In genomic region chr10:78005791-78006438, GRCm38 (mm10) we compare ENCODE assay signal across 15 mouse cellular contexts. TPM values are rescaled to one million over a fixed set of nuclear protein-coding genes. Genes with fewer than 3 reads are reported as not detected.
DNase-seq lines count a peak whose midpoint lies in the region; ATAC-seq lines count a peak whose summit lies in the region.
"Had no signal": no experiment of that assay in that cellular context is flagged by ENCODE, and none has a peak within 500 bp of the region (broad histone marks: within the 10 kb centered on the region; RNA-seq: fewer than 3 reads in every experiment).

No protein-coding gene starts in this region.

- peak overlapping the region; percentile 33; the same call in 1 of the 2 replicates for H3K9ac ChIP-seq in forebrain, embryonic 12.5 days
- H3K9ac ChIP-seq in forebrain, embryonic 16.5 days (replicated peaks; ENCODE audit: low read depth, low read length), result no peak overlapping the region
- H3K9ac ChIP-seq in liver, embryonic 13.5 days, result peak overlapping the region; percentile 96
- H3K9ac ChIP-seq: lung, embryonic 14.5 days; midbrain, embryonic 15.5 days had no signal

- ATAC-seq in forebrain, embryonic 12.5 days (ENCODE audit: low FRiP score), result no peak
- ATAC-seq in forebrain, embryonic 16.5 days, result no peak
- ATAC-seq in liver, embryonic 13.5 days (ENCODE audit: low read depth), result no peak
- ATAC-seq: midbrain, embryonic 15.5 days had no signal

- H3K36me3 ChIP-seq in forebrain, embryonic 12.5 days (replicated peaks), result peaks cover 27% of the 10 kb centered on the region
- H3K36me3 ChIP-seq in forebrain, embryonic 16.5 days (ENCODE audit: control insufficient read depth, insufficient read depth), result peaks cover 3% of the 10 kb centered on the region
- H3K36me3 ChIP-seq in embryonic facial prominence, embryonic 10.5 days (replicated peaks), result peaks cover 62% of the 10 kb centered on the region
- peaks cover 55% of the 10 kb centered on the region for H3K36me3 ChIP-seq in liver, embryonic 13.5 days
- H3K36me3 ChIP-seq: midbrain, embryonic 15.5 days had no signal

- peak; percentile 37 for DNase-seq in kidney, adult 9 months
- DNase-seq in kidney, adult 18-20 months, result no peak
- no peak for DNase-seq in embryonic facial prominence, embryonic 10.5 days (ENCODE audit: low spot score)
- no peak for DNase-seq in liver, embryonic 13.5 days
- no peak for DNase-seq in frontal cortex, postnatal 10 days (ENCODE audit: low spot score in 2 of 2)
- no peak for DNase-seq in cerebellum, adult 11 months
- DNase-seq: adrenal gland, postnatal 14 days; cerebellum, adult 18-20 months; gastrocnemius, postnatal 10 days; lung, embryonic 14.5 days had no signal

- no peak overlapping the region for H3K4me2 ChIP-seq in forebrain, embryonic 12.5 days
- no peak overlapping the region for H3K4me2 ChIP-seq in forebrain, embryonic 16.5 days (ENCODE audit: low read length)
- peak overlapping the region; percentile 98 for H3K4me2 ChIP-seq in liver, embryonic 13.5 days
- H3K4me2 ChIP-seq: embryonic facial prominence, embryonic 12.5 days; midbrain, embryonic 15.5 days had no signal

- no peaks in the 10 kb centered on the region for H3K9me3 ChIP-seq in forebrain, embryonic 12.5 days
- no peaks in the 10 kb centered on the region for H3K9me3 ChIP-seq in forebrain, embryonic 16.5 days (ENCODE audit: control insufficient read depth, low read length)
- H3K9me3 ChIP-seq in embryonic facial prominence, embryonic 10.5 days, result no peaks in the 10 kb centered on the region
- no peaks in the 10 kb centered on the region for H3K9me3 ChIP-seq in liver, embryonic 13.5 days (replicated peaks)
- H3K9me3 ChIP-seq: embryonic facial prominence, embryonic 12.5 days; midbrain, embryonic 15.5 days had no signal

- no peak overlapping the region for H3K27ac ChIP-seq in forebrain, embryonic 12.5 days
- H3K27ac ChIP-seq in forebrain, embryonic 16.5 days (ENCODE audit: low read length), result no peak overlapping the region
- peak overlapping the region; percentile 99; the same call in 1 of the 2 replicates for H3K27ac ChIP-seq in embryonic facial prominence, embryonic 10.5 days (replicated peaks)
- H3K27ac ChIP-seq in liver, embryonic 13.5 days, result peak overlapping the region; percentile 99
- H3K27ac ChIP-seq: embryonic facial prominence, embryonic 12.5 days; midbrain, embryonic 15.5 days had no signal

- H3K27me3 ChIP-seq in forebrain, embryonic 12.5 days, result 0 out of 2 replicates have a peak, but pooled peaks cover 2% of the 10 kb centered on the region
- H3K27me3 ChIP-seq in forebrain, embryonic 16.5 days (replicated peaks; ENCODE audit: control insufficient read depth, insufficient read depth, low read length), result no peaks in the 10 kb centered on the region
- H3K27me3 ChIP-seq in embryonic facial prominence, embryonic 10.5 days (replicated peaks; ENCODE audit: low read depth, poor library complexity, severe bottlenecking), result peaks cover 5% of the 10 kb centered on the region; the same call in 1 of the 2 replicates
- no peaks in the 10 kb centered on the region for H3K27me3 ChIP-seq in liver, embryonic 13.5 days
- H3K27me3 ChIP-seq: embryonic facial prominence, embryonic 12.5 days; midbrain, embryonic 15.5 days had no signal

- H3K4me3 ChIP-seq in forebrain, embryonic 12.5 days (replicated peaks), result no peak overlapping the region
- no peak overlapping the region for H3K4me3 ChIP-seq in forebrain, embryonic 16.5 days (replicated peaks; ENCODE audit: low read length)
- H3K4me3 ChIP-seq in embryonic facial prominence, embryonic 10.5 days, result peak overlapping the region; percentile 87; the same call in 1 of the 2 replicates
- peak overlapping the region; percentile 89 for H3K4me3 ChIP-seq in liver, embryonic 13.5 days (replicated peaks)
- H3K4me3 ChIP-seq: embryonic facial prominence, embryonic 12.5 days; midbrain, embryonic 15.5 days had no signal

- H3K4me1 ChIP-seq in forebrain, embryonic 12.5 days, result peaks cover 33% of the 10 kb centered on the region
- peaks cover 33% of the 10 kb centered on the region for H3K4me1 ChIP-seq in forebrain, embryonic 16.5 days (replicated peaks; ENCODE audit: control insufficient read depth, insufficient read depth, low read length)
- peaks cover 43% of the 10 kb centered on the region for H3K4me1 ChIP-seq in embryonic facial prominence, embryonic 10.5 days
- H3K4me1 ChIP-seq in liver, embryonic 13.5 days (replicated peaks), result peaks cover 75% of the 10 kb centered on the region

- WGBS in forebrain, embryonic 12.5 days, result 94% methylated on average over 4 of the region's 4 CpGs
- WGBS in forebrain, embryonic 16.5 days, result 91% methylated on average over 4 of the region's 4 CpGs
- 86% methylated on average over 4 of the region's 4 CpGs for WGBS in embryonic facial prominence, embryonic 10.5 days
- 84% methylated on average over 4 of the region's 4 CpGs for WGBS in liver, embryonic 13.5 days (ENCODE audit: insufficient replicate concordance)

RNA-seq across cellular contexts. Expression of gene Pfkl, which starts 4.0 kb away (rescaled TPM):
- 134 and 135 TPM in 2 replicates for polyA plus RNA-seq in forebrain, embryonic 12.5 days (2016; fragmentation: Nextera tagmentation; extraction: Ambion mirVana)
- 109 and 117 TPM in 2 replicates for polyA plus RNA-seq in forebrain, embryonic 16.5 days (2015; fragmentation: Nextera tagmentation; extraction: Ambion mirVana)
- polyA plus RNA-seq in embryonic facial prominence, embryonic 10.5 days (2016; fragmentation: Nextera tagmentation; extraction: Ambion mirVana), result 234 and 275 TPM in 2 replicates
- polyA plus RNA-seq in liver, embryonic 13.5 days (2015; fragmentation: Nextera tagmentation; extraction: Ambion mirVana), result 94.0 and 98.3 TPM in 2 replicates

RNA-seq across cellular contexts. Expression of gene 1810043G02Rik, which starts 27.6 kb away (rescaled TPM):
- polyA plus RNA-seq in forebrain, embryonic 12.5 days (2016; fragmentation: Nextera tagmentation; extraction: Ambion mirVana), result 28.1 and 32.2 TPM in 2 replicates
- 33.7 and 36.0 TPM in 2 replicates for polyA plus RNA-seq in forebrain, embryonic 16.5 days (2015; fragmentation: Nextera tagmentation; extraction: Ambion mirVana)
- 31.0 and 33.7 TPM in 2 replicates for polyA plus RNA-seq in embryonic facial prominence, embryonic 10.5 days (2016; fragmentation: Nextera tagmentation; extraction: Ambion mirVana)
- polyA plus RNA-seq in liver, embryonic 13.5 days (2015; fragmentation: Nextera tagmentation; extraction: Ambion mirVana), result 4.6 and 5.7 TPM in 2 replicates

RNA-seq across cellular contexts. Expression of gene Trpm2, which starts 35.6 kb away (rescaled TPM):
- 0.62 and 1.1 TPM in 2 replicates for polyA plus RNA-seq in forebrain, embryonic 12.5 days (2016; fragmentation: Nextera tagmentation; extraction: Ambion mirVana)
- polyA plus RNA-seq in forebrain, embryonic 16.5 days (2015; fragmentation: Nextera tagmentation; extraction: Ambion mirVana), result 3.0 and 5.0 TPM in 2 replicates
- polyA plus RNA-seq in embryonic facial prominence, embryonic 10.5 days (2016; fragmentation: Nextera tagmentation; extraction: Ambion mirVana), result 0.54 and 0.85 TPM in 2 replicates
- polyA plus RNA-seq in liver, embryonic 13.5 days (2015; fragmentation: Nextera tagmentation; extraction: Ambion mirVana), result 0.73 and 0.94 TPM in 2 replicates

RNA-seq across cellular contexts. Expression of gene Dnmt3l, which starts 35.8 kb away (rescaled TPM):
- not detected in 2 replicates for polyA plus RNA-seq in forebrain, embryonic 12.5 days (2016; fragmentation: Nextera tagmentation; extraction: Ambion mirVana)
- polyA plus RNA-seq in forebrain, embryonic 16.5 days (2015; fragmentation: Nextera tagmentation; extraction: Ambion mirVana), result not detected in 2 replicates
- polyA plus RNA-seq in embryonic facial prominence, embryonic 10.5 days (2016; fragmentation: Nextera tagmentation; extraction: Ambion mirVana), result 0.34 TPM in 1 of 2 replicates, not detected in the other
- not detected in 2 replicates for polyA plus RNA-seq in liver, embryonic 13.5 days (2015; fragmentation: Nextera tagmentation; extraction: Ambion mirVana)
- polyA plus RNA-seq: hindbrain, embryonic 11.5 days; midbrain, embryonic 15.5 days had no signal

RNA-seq across cellular contexts. Expression of gene Aire, which starts 37.5 kb away (rescaled TPM):
- polyA plus RNA-seq in forebrain, embryonic 12.5 days (2016; fragmentation: Nextera tagmentation; extraction: Ambion mirVana), result 0.11 and 0.19 TPM in 2 replicates
- polyA plus RNA-seq in forebrain, embryonic 16.5 days (2015; fragmentation: Nextera tagmentation; extraction: Ambion mirVana), result 0.34 TPM in 1 of 2 replicates, not detected in the other
- 0.24 and 0.25 TPM in 2 replicates for polyA plus RNA-seq in embryonic facial prominence, embryonic 10.5 days (2016; fragmentation: Nextera tagmentation; extraction: Ambion mirVana)
- not detected in 2 replicates for polyA plus RNA-seq in liver, embryonic 13.5 days (2015; fragmentation: Nextera tagmentation; extraction: Ambion mirVana)

Comparison
In these comparisons a context has a peak if more than half of its experiments do, and no peak if none do; other contexts are left out.
1. H3K27ac ChIP-seq: peak in embryonic facial prominence, embryonic 10.5 days (single experiment) and liver, embryonic 13.5 days (single experiment); none in forebrain, embryonic 12.5 days (single experiment) and forebrain, embryonic 16.5 days (single experiment).
2. H3K4me3 ChIP-seq: peak in embryonic facial prominence, embryonic 10.5 days (single experiment) and liver, embryonic 13.5 days (single experiment); none in forebrain, embryonic 12.5 days (single experiment) and forebrain, embryonic 16.5 days (single experiment).